Mouse (Mus musculus) spleen, postnatal 10 days (tissue): ENCODE measurements around the gene Adarb2.

ENCODE experiments used
- DNase-seq, 2 experiments: peaks; one replicate each; pipeline ENCODE4 v3.0.0; 2021 to 2022; ENCODE audit warnings: low spot score in 2 of 2

Adarb2 gene

DNA sequence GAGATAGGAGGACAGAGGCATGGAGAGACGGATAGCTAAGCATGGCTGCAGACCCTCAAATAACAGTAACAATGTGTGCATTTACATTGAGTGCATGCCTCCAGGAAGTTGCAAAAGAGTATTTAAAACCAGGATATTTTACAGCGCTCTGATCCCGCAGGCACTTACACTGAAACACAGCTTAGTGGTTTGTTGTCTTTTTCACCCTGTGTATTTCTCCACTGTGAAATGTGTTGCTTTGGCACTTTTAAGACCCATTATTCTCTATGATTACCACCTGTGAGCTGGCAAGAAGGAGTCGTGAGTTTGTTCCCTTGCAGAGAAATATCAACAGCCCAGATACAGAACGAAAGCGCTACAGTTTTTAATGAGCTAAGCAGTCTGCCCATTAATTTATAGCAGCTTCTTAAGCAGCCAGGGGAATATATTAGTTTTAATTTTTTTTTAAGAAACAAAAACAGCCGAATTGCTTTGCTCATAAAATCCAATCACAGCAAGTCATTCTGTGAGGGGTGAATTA lies 167.3 kb downstream of the Adarb2 start:
- no peak for DNase-seq

DNA sequence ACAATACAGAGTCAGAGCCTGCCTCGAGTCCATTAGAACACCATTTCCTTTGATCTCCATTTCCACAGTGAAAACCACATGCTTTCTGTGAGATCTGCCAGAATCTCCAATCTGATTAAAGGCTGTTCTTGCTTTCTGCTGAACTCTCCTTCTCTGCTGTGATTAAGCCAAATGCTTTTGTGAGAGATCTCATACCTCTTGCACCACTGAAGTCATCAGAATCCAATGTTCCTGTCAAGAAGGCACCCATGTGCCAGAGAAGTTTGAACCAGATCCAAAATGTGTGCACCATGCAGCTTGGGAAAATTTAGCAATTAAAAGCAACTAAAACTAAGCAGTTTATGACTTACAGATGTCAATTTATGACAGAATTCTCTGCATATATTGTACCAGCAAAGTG lies 185.9 kb downstream of the Adarb2 start:
- no peak for DNase-seq

DNA sequence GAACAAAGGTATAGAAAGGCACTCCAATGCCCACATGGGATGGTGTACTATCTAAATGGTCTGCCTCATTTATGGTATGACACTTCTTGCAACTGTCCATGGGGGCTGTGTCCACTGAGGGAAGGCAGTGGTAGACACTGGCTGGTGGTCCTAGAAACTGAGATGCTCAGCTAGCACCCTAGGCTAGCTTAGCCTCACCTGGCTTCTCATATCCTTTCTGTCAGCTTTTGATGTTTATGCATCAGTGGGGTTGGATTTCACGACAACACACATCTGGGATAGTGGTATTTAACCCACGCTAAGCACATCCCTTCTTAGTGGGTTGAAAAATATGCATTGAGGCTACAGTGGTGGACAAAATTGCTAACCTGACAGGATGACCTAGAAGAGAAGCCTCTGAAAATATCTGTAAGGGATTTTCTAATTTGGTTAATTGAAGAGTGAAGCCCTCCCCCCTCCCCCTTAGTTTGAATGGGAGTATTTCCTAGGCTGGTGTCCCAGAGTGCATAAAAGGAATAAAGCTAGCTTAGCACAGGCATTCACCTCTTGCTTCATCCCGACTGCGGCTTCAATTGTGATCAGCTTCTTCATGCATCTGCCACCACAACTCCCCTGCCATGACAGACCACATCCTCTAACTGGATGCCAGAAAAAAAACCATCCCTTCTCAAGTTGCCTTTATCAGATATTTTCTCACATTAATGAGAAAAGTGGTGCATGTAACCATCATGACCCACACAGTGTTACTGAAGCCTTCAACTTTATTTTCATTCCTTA lies 197.8 kb downstream of the Adarb2 start:
- DNase-seq, result no peak

DNA sequence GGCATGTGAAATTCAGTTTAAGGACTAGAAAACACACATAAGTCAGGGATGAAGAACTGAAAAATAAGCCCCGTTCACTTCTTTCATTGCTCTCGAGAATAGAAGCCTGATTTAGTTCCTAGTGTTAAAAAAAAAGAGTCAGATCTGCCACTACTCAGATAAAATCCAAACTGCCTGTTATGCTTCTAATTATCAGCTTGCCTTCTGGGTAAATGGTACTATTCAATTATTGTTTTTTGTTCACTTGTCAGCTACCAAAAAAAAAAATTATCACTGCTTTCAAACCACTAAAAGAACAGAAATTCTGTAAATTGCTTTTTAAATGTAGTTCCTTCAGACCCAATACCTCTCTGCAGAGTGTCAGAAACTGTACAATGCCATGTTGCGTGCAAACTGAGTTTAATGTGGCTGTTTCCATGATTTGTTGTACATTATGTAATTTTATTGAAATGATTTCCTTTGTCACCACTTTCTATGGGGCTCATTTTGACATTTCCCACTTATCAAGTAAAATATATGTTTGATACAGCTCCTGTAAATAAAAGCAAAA lies 199.7 kb downstream of the Adarb2 start:
- no peak for DNase-seq

DNA sequence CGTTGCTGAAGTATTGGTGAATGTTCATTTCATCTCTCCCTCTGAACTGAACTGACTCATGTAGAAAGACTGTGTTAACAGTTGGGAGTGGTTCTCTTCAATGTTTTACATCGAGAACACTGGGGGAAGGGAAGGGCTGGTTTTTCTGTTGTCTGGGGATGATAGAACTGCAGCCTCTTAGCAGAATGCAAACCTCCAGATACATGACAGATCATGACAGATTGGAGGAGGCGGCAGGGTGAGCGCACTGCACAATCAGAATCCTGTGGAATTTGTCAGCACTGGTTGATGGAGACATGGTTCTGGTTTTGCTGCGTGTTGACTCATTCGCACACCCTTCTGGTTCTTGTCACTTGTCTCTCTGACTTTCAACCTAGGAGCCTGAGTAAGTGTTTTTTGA lies 203.4 kb downstream of the Adarb2 start:
- no peak for DNase-seq

DNA sequence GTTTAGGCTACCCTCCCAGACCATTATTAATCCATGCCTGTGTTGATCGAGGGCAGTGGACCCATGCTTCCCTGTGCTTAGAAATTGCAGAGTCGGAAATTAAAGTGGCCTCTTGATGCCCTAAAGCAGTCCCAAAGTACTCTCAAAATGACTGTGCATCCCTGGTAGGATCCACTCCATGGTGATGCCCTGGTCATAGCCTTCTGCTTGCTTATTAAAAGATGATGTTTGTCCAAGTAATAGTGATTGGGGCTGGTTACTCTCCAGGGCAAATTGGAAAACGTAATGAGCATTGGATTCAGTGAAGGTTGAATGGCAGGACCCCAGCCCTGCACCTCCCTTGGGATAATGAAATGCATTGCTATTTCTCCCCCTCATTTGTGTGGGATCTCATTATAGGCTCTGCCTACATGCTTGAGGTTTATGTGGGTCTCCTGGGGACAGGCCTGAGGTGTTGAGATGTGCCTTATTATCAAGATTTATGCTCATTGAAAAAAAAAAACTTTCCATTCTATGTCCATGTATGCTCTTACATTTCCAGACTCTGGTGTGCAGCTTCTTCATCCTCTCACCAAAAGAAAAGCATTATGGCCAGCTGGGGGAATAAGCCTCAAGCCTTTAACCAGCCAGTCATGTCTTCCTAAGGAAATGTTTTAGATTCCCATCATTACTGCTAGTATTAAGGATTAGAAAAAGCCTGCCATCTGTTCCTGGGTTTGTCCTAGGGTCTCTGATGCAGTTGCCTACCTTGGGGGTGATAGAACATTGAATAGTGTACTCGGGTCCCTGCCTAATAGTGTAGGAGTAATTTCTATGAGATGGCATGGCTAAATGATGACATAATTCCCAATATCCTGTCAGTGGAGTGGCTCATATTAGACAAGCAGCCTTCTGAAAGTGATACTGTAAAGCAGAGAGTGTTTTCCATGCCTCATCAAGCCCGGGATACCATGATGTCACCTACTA lies 208.0 kb downstream of the Adarb2 start:
- no peak for DNase-seq

DNA sequence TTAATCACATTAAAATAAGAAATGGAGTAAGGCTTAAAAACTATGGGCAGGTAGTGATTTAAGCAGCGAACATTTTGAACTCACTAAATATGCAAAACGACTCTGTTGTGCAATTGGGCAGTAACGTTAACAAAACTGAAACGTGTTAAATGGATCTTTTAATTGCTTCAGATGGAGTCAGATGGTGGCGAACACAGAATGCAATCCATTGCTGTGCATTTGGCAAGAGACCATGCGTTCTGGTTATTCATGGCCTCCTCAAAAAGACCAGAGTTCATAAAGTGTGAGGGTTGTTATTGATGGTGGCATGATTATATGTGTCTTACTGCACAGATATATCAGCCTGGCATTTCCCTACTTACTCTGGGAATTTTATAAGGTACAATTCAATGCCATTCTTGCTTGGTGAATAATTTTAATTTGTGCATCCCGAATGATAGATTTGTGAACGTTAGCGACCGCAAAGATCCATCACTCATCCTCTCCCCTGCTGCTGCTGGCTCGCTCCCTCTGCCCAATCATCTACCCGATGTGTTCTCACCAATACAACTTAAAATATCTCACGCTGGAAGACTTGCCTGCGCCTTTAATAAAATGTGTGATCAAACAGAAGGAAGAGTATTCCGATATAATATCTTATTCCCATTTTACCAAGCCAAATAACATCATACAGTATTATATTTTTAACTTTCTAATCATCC lies 221.5 kb downstream of the Adarb2 start:
- no peak for DNase-seq

DNA sequence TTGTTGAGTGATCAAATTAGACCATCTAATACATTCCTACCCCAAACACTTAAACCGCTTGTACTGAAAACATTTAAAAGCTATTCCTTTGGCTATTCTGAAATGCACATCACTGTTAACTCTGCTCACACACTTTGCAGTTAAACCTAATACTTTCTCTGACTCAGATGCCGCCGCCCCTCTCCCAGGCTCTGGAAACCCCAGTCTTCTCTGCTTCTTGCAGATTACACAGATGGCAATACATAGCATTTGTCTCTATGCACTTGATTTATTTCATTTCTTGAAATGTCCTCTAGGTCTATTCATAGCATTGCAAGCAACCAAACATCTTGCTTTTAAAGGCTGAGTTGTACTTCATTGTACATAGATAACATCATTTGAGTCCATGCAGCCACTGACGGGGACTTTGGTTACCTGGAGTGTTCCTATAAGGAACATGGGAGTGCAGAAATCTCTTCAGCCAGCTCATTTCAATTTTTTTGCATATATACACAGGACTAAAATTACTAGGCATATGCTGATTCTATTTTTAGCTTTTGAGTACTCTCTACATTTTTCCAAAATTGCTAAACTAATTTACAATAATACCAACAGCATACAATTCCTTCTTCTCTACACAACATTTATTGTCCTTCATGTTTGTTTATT lies 236.6 kb downstream of the Adarb2 start:
- no peak for DNase-seq

DNA sequence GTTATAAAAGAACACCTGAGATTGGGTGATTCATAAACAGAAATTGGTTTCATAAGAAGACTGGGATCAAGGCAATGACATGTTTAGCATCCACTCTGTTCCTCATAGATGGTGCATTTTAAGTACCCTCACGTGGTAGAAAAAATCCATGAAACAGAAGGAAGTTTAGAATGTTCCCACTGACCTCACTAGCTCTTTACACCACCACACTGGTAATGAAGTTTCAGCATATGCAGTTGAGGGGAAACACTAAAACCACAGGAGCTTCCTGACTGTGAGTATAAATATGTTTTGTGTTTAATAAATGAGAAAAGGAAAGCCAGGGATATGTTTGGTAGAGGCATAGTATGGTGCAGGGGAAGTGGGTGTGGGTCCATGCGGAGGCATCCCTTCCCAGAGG lies 242.7 kb downstream of the Adarb2 start:
- DNase-seq, result no peak

DNA sequence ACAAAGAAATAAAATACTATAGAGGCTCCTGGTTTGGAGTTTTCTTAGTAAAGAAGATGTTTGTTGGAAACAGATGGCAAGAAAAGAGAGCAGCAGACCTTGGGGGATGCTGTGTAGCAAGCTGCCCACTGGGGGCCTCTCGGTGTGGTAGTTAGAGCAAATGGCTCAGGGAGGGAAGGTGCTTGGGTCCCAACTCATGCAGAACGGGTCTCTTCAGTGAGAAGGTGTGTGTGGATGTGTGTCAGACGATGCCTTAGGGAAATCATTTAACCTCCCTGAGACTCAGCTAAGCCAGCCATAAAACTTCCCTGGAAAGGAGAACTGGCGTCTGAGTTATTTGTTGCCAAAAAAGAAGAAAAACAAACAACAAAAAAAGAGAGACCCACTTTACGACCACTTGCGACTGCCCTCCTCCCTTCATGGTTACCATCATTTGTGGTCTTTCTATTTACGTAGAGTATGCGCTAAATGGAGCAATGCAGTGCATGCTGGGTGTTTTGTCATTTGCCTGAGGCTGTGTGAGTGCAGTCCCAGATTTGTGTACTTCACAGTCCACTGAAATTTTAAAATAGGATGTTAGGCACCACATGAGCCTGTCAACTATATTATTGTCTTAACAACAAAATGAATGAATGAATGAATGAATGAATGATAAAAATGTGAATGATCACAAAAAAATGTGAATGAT lies 245.7 kb downstream of the Adarb2 start:
- no peak for DNase-seq

DNA sequence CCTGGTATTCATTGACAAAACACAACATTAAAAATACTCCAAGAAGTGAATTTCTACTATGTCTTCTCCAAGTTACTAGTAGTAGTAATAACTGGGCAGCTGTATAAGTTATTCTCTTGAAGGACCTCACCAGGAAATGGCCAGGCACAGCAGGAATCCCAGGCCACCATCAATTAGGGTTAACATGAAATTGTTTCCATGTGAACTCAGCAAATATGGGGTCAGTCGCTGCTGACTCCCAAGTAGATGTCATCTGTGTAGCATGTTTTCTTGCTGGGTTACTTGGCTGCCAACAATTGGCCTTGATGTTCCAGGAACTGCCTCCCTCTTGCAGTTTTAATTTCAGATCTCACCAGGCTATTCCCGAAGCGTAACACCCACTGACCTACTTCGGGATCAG lies 248.9 kb downstream of the Adarb2 start:
- no peak for DNase-seq

DNA sequence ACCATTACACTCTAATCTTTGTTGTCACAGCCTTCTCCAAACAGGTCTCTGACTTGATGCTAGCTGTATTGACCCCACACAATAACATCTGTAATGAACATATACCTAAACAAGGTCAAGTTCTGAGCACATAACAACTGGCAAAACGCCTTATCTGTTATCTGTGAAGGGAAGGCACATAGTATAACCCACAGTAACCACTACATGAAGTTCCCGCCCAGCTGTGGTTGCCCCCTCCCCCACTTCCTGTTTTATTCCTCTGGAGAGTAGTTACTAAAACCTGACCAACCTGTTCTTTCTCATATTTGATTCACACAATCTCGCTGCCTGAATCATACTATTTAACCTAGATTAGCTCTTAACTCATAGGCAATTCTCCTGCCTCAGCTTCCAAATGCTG lies 254.2 kb downstream of the Adarb2 start:
- DNase-seq, result peak in 1 of 2 experiments; percentile 29

DNA sequence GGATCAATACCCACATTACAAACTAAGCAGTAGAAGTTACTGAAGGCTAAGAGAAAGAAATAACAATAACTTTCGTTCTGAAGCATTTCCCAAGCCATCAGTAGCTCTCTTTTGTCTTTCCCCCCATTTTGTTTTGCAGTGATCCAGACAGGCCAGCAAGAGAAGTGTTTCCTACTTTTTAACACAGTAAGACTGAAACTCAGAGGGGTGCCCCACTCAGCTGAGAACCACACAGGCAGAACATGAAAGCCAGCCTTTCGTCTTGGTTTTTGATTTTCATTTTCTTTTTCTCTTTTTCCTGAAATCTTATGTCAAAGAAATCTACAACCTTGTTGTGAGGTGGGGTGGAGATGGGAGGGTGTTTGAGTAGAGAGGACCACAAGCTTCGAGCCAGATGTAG lies 255.2 kb downstream of the Adarb2 start:
- no peak for DNase-seq

DNA sequence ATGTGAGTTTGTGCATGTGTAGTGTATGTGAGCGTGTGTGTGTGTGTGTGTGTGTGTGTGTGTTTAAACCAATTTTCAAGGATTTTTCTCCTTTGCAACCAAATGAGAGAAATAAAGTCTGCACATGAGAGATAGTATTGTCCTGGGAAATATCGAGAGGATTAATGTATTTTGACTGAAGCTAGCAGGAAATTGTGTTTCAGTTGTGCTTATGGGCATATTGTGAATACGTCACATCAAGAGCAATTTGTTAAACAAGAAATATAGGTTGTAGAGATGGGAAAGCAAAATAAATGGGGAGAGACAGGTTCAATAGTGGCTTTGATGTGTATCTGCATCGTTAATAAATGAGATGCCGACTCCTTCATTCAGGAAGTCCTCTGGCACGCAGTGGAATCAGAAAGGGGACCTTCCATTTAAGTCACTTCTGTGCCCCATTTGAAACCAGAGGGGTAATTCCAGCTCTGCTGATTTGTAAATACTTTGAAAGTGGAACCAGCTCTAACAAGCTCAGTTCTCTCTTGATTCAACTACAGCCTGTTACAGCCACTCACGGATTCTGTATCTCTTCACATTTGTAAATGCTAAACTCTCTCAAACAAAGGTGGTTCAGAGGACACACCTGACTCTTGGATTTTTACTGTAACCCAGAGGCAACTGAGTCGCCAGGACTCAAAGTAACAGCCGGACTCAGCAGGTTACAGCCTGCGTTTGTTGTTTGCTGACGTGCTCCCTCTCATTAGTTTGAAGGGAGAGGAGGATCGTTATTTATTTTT lies 265.1 kb downstream of the Adarb2 start:
- DNase-seq, result no peak

DNA sequence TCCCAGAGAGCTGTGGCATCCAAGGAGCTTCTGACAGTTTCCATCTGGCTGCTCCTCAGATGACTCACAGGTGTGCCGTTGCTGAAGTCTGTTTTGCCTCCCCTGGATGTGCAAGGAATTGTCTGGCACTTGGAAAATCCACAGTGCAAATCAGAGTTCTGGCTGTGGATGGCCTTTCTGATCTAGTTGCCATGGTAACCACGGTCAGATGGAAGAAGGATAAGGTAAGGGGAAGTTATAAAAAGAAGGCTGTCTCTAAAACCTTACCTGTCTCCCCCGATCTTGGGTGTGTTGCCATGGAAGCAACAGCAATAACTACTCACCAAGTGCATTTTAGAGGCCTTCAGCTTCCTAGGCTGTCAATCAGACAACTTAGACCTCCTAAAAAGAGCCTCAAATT lies 273.6 kb downstream of the Adarb2 start:
- no peak for DNase-seq

DNA sequence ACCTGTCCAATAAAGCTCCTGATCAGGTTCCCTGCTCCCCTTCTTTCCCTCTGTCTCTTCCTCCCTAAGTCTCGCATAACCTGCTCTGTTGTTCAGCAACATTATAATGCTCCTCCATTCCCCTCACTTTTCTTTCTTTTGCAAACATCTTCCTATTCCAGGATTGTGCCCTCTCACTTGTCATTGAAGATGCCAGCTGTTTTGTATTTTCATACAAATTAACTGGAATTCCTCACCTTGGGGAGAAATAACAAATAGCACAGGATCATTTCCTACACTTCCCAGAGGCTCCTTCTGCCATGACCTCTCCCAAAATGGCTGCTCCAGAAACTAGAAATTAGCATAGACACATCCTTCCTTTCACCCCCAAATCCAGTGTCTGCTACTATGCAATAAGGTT lies 276.1 kb downstream of the Adarb2 start:
- DNase-seq, result no peak

DNA sequence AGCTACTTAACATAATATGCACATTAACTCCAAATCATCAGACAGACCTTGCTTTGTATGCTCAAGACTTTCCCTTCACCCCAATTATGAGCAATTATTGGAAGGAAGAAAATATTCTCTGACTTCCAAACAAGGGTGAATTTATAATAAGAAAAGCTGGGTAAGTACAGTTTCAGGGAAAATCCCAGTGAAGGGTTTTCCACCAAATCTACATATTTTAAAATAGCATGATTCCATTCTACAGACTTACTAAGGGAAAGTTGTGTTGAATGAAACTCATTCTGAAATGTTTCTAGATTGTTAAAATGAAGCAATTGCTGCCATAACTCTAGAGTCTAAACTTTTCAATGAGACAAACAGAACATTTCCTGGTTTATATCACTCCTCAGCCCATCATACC lies 277.3 kb downstream of the Adarb2 start:
- DNase-seq, result no peak

DNA sequence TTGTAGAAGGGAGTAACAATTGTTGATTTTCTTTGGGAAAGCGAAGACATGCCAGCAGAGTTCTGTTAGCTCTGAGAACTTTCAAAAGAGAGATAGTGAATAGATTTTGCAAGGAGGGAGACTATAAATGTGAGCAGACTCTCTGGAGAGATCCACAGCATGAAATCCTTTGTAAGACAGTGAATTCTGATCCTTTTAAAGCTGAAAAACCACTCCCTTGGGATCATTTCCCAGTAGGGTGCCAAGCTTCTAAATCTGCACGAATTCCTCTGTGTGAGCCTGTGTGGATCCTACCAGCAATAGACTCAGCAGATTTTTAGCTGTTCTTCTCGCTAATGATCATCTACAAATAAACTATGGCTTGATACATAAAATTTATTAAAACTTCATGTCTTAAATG lies 278.7 kb downstream of the Adarb2 start:
- DNase-seq, result no peak

DNA sequence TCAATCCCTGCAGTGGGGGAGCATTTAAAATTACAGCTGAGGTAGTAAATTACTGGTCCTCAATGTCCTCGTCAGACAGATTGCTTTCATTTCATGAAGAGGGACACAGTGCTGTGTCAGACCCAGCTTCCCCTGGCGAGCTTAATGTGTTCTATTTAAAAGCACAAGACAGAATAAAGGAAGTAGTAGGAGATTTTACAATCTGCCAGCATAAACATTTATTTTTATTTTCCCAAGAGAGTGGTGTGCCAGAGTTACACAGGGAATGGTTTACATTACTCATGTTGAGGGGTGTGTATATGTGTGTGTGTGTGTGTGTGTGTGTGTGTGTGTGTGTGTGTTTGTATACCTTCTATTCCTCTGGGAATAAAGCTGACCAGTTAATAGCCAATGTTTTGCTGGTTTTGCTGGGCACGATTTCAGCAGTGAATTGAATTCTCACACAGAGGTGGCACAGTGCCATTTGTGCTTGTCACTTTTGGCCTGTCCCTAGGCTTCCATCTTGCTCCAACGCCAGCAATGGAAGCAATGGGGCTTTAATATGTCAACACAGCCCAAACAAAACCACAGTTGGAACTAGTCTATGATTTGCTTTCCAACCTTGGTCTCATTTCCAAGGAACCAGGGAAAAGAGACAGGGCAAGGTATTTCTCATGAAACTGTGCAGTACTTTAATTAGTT lies 282.1 kb downstream of the Adarb2 start:
- no peak for DNase-seq
